Mouse (Mus musculus): ENCODE data around the gene Acrbp.
A peak's percentile ranks its signal among the peaks of the same experiment; 100 is the strongest.

The Acrbp gene

DNA sequence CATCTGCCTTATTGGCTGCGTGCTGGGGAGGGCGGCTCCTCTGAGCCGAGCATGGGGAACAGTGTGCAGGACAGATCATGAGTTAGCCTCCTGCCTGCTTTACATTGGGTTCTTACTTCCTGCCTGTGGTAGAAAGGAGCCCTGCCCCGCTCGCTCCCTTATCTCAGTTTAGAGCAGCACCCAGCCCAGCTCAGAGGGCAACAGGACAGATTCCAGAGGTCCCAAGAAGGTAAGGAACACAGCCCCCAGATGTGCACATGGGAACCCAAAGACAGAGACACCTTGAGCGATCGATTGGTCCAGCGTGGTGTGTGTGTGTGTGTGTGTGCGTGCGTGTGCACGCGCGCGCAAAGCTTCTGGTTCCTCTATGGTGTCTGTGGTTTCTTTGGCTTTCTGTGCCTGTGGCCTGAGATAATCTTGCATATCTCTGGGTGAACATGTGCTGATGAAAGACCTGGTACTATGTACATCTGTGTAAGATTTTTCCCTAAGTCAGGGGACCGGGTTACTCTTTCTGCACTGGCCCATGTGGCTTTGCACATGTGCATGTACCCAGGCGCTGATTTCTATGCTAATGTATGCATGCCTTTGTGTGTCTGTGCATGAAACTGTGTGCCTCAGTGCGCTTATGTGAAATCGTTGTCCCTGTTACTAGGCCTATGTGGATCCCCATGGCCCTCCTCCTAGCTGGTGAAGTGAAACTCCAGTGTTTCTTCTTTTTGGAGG, 21.8 kb downstream of the Acrbp start:
- no peak for DNase-seq (ENCODE audit: low spot score)

- DNase-seq (ENCODE audit: low spot score) = no peak
These were observed 22.4 kb downstream of the Acrbp start for GRCm38 (mm10) chr6:125071896-125072279.

- no peak for DNase-seq (ENCODE audit: low spot score)
These were observed 24.3 kb downstream of the Acrbp start for GRCm38 (mm10) chr6:125073825-125074224.

- DNase-seq (ENCODE audit: low spot score) = no peak
These were observed 31.9 kb downstream of the Acrbp start for GRCm38 (mm10) chr6:125081394-125081793.

DNA sequence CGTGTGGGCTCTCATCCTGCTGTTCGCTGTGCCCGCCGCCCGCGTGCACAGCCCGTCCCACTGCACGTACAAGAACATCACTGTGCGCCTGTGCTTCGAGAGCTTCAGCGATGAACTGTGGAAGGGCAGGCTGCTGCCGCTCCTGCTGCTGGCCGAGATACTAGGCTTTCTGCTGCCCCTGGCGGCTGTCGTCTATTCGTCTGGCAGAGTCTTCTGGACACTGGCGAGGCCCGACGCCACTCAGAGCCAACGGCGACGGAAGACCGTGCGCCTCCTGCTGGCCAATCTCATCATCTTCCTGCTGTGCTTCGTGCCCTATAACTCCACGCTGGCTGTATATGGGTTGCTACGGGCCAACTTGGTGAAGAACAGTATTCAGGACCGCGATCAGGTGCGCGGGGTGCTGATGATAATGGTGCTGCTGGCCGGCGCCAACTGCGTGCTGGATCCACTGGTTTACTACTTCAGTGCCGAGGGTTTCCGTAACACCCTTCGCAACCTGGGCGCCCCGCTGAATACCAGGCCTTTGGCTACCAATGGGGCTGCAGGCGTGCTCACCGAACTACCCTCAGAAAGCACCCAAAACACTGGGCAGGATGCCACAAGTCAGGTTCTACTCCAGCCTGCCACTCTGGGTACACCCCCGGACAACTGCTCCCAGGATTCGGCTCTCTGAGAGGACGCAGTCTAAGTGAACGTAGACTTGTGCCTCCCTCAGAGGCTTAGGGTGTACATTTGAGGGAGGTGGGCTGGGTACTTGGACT, 32.5 kb downstream of the Acrbp start:
- peak; percentile 98 for DNase-seq (ENCODE audit: low spot score)

DNA sequence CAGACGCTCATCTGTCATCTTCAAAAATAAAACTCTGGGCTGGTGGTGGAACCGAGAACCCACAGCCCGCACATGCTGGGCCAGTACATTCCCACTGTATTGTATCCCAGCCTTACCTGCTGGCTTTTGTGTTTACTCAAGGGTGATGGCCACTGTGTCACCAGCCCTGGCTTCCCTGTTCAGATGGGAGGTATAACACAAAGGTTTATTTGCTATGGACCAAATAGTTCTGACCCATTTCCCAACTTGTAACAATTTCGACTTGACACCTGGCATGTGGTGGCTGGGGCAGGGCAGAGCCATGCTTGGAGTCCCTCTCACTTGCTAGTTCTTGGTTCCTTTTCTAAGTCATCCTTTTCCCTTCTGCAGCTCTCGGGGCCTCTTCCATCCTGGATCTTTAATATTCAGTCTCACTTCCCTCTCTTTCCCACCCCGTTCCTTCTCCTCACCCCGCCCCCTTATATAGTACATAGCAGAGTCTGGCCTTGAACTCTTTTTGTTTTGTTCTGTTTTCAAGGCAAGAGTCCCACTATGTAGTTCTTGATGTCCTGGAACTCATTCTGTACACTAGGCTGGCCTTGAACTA, 33.4 kb downstream of the Acrbp start:
- no peak for DNase-seq (ENCODE audit: low spot score)

DNA sequence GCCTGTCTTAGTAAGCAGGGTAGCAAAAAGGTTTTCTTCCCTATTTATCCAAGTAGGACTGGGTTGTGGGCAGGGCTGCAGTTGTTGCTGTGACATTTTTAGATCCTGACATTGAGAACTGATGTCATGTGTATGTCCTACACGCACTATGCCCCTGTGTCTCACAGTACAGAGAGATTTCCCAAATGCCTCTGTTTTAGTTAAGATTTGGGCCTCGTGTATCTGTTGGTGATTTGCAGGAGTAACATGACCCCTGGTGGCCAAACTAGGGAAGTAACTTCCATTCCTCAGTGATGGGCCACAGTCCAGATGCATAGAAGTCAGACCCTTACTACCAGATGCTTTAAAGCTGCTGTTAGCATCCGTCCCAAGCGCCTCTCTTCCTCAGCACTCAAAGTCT, 34.9 kb downstream of the Acrbp start:
- peak; percentile 89 for DNase-seq (ENCODE audit: low spot score)

DNA sequence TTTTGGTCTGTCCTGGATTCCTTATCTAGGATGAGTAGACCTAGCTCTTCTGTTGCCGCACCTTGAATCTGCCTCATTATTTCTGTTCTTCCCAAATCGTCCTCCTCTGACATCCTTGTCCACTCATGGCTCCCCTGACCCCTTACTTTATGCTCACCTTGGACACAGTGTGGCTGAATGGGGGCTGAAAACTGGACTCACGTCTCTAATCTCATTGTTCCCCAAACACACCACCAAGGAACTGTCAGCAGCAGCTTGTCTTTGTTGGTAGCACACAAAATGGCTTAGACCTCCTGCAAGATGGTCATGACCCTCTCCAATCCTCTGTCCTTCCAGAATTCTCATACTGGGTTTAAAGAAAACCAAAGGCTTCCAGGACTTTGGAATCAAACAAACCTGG, 38.4 kb downstream of the Acrbp start:
- no peak for DNase-seq (ENCODE audit: low spot score)

DNA sequence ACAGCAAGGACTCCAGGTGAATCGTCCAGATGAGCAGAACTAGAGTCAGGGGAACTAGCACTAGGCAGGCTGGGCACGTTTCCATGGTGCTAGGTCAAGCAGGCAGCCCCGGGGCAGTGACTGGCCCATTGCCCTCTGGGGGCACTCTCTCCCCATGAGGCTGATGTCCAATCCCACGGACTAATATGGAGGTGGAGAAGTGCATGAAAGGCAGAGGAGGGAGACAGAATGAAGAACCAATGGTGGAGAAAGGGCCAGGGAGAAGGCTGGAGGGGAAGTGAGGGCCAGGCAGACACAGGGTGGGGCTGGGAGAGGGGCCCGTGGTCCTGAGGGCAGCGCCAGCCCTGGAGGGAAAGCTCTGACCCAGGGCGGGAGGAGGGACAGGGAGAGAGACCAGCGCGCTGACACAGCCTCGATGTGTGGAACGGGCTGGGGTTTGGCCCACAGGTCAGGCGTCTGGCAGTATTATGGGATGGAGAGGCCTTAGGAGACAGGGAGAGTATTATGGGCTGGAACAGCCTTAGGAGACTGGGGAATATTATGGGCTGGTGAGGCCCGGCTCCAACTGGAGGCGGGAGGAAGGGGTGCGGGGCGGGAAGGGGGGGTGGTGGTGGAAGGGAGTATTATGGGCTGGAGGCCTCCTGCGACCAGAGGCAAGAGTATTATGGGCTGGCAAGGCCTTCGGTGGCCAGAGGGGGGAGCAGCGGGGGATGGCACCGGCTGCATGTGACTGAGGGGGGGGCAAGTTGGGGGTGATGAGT, 39.3 kb downstream of the Acrbp start:
- DNase-seq (ENCODE audit: low spot score) = peak; percentile 94

GRCm38 (mm10) chr6:125089521-125090321, 40.2 kb downstream of the Acrbp start:
- DNase-seq (ENCODE audit: low spot score) = peak; percentile 79

DNA sequence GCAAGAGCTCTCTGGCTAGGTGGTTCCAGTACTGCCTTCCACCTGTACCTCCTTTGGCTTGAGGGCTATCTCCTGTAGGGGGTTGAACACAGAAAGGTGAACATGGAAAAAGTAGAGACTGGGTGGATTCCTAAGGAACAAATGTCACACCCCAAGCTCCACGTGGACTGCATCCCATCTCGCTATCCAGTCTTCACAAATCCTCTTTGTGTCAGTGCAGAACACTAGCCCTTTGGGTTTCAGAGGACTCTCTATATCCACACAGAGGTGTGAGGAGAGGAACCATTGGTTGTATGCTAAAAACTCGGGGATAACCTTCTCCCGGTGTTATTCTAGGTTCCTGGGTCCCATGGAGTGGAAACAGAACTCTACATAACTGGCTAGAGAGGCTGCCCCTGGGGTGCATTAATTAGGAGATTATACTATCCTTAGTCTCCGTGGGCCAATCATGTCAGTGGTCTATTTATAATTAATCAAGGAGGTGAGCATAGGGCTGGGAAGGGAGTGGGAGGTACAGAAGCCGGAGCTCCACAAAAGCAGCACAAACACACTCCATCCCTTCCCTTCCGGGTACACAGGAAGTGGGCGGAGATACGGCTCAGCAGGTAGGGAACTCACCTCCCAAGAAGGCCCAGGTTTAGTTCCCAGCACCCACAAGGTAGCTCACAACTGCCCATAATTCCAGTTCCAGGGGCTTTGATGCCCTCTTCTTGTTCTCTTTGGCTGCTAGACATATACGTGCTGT, 41.0 kb downstream of the Acrbp start:
- no peak for DNase-seq (ENCODE audit: low spot score)

- DNase-seq (ENCODE audit: low spot score) = no peak
These were observed 42.9 kb downstream of the Acrbp start for GRCm38 (mm10) chr6:125092372-125092771.

DNA sequence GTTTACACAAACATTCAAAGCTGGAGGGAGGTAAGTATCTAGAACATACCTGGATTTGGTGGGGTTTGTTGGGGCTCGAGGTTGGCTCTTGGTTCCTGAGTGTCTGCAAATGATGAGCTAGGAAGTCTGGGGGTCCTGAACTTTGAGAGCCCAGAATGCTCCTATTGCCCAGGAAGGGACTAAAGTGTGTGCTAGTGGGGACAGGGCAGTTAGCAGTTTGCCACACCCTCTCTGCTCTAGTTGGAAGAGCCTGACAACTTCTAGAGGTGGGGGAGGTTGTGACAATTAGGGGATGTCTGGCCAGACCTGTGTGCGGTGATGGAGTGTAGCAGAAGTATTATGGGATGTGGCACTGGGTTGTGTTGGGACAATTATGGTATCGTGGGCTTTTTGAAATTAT, 45.4 kb downstream of the Acrbp start:
- DNase-seq (ENCODE audit: low spot score) = no peak

- peak; percentile 93 for DNase-seq (ENCODE audit: low spot score)
These were observed 46.1 kb downstream of the Acrbp start, which contains the start of gene Chd4 for GRCm38 (mm10) chr6:125095391-125096278. Gene Chd4 (plus strand): TSS chr6:125095981.

- DNase-seq (ENCODE audit: low spot score) = no peak
These were observed 46.7 kb downstream of the Acrbp start for GRCm38 (mm10) chr6:125096279-125096596.

DNA sequence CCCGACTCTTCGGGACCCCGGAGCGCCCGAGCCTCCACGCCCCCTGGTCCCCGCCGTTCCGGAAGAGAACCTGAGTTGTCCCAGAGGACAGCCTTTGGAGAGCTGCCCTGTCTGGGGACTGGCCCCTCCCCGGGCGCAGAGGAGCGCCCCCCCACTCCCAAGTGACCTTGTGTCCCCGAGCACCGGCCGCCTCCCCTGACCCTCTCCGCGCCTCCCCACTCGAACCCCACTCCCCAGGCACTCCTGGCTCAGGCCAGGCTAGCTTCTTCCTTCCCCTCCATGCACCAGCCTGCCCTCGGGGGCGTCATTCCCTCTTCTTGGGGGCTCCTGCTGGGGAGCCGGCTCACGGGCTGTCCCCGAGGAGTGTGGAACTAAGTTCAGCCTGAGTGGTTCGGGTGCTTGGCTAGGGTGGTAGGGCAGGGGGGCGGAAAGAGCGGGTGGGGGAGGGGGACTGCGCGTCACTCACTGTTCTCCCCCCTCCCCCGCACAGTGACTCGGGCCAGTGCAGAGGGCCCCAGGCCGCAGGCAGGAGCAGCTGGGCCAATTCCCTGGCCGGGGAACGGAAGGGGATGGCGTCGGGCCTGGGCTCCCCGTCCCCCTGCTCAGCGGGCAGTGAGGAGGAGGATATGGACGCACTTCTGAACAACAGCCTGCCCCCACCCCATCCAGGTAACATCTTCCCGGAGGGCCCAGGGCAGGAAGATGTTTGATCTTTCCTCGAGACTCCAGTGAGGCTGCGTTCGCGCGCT, 47.3 kb downstream of the Acrbp start:
- peak; percentile 75 for DNase-seq (ENCODE audit: low spot score)

- DNase-seq (ENCODE audit: low spot score) = no peak
These were observed 47.8 kb downstream of the Acrbp start for GRCm38 (mm10) chr6:125097346-125097689.

DNA sequence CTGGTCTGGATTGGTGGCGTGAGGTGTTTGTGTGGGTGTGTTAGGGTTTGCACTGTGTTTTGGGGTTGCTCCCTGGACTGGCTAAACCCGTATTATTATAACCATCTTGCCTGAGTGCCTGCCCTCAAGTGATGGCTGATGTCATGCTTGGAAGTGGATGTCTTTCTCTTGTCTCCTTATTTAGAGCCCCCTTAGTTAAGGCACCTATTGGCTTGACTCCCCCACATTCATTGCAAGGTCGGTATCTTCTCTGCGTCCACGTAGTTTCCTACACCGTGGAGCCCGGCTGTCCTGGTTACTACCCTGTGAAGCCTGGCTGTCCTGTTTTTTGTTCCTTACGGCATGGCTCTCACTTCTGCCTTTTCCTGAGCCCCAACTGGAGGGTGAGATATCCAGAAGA, 48.5 kb downstream of the Acrbp start:
- DNase-seq (ENCODE audit: low spot score) = no peak

GRCm38 (mm10) chr6:125098513-125098912, 49.0 kb downstream of the Acrbp start:
- no peak for DNase-seq (ENCODE audit: low spot score)

All from embryo, embryonic 10.5 days (tissue).